12 mouse cellular contexts compared by ENCODE assay signal in the genomic region with DNA sequence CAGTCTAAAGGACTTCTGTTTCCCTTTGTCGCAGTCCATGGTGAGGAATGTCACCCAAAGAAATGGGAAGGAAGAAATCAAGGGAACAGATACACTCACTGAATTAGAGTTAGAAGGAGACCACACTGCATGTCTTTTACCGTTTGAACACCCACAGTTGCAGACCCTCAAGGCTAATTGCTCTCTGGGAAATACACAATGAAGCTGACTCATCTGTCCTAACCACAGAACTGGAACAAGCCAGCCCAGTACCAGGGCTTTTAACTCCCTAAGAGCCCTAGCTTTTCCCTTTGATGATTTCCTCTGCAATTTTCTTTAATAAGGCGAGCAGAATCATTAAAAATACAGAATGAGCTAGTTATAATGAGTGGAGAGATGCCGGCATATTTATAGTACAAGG. TPM values are rescaled to one million over a fixed set of nuclear protein-coding genes. Genes with fewer than 3 reads are reported as not detected.
DNase-seq lines count a peak whose midpoint lies in the region; ATAC-seq lines count a peak whose summit lies in the region.
"Had no signal": no experiment of that assay in that cellular context is flagged by ENCODE, and none has a peak within 500 bp of the region (broad histone marks: within the 10 kb centered on the region; RNA-seq: fewer than 3 reads in every experiment).

No protein-coding gene starts in this region.

- peak; percentile 81 for ATAC-seq in neural tube, embryonic 13.5 days (ENCODE audit: low read depth)
- peak; percentile 70 for ATAC-seq in hindbrain, embryonic 14.5 days (ENCODE audit: low FRiP score)
- ATAC-seq: intestine, embryonic 15.5 days had no signal

- intact Hi-C loops in heart, postnatal 25 days (cut with DNase I), result no loop called here

- H3K27me3 ChIP-seq in neural tube, embryonic 13.5 days, result no peaks in the 10 kb centered on the region
- H3K27me3 ChIP-seq in hindbrain, embryonic 14.5 days (ENCODE audit: control insufficient read depth, insufficient read depth, low read length), result no peaks in the 10 kb centered on the region
- no peaks in the 10 kb centered on the region for H3K27me3 ChIP-seq in heart, embryonic 10.5 days (ENCODE audit: insufficient read depth, poor library complexity, severe bottlenecking)
- H3K27me3 ChIP-seq: intestine, embryonic 15.5 days; limb, embryonic 15.5 days had no signal

- DNase-seq in embryo, embryonic 11 days, result peak; percentile 12
- DNase-seq in embryo, embryonic 9.5 days (ENCODE audit: extremely low spot score), result no peak
- no peak for DNase-seq in neural tube, embryonic 10.5 days (ENCODE audit: extremely low spot score, low spot score)
- no peak for DNase-seq in hindbrain, embryonic 14.5 days (ENCODE audit: low spot score)
- no peak for DNase-seq in heart, embryonic 10.5 days (ENCODE audit: low spot score)
- DNase-seq in heart, postnatal 25 days (ENCODE audit: low spot score), result no peak
- DNase-seq in spleen, postnatal 4 days (ENCODE audit: low spot score in 2 of 2), result no peak
- DNase-seq: gastrocnemius, postnatal 36 days had no signal

- H3K4me3 ChIP-seq in neural tube, embryonic 13.5 days, result no peak overlapping the region
- H3K4me3 ChIP-seq in hindbrain, embryonic 14.5 days (replicated peaks; ENCODE audit: low read length), result no peak overlapping the region
- H3K4me3 ChIP-seq in heart, embryonic 10.5 days, result no peak overlapping the region
- H3K4me3 ChIP-seq: intestine, embryonic 15.5 days; limb, embryonic 15.5 days had no signal

- H3K9ac ChIP-seq in neural tube, embryonic 13.5 days, result no peak overlapping the region
- no peak overlapping the region for H3K9ac ChIP-seq in hindbrain, embryonic 14.5 days
- H3K9ac ChIP-seq: intestine, embryonic 15.5 days; limb, embryonic 15.5 days had no signal

- no peak overlapping the region for H3K4me2 ChIP-seq in neural tube, embryonic 13.5 days
- no peak overlapping the region for H3K4me2 ChIP-seq in hindbrain, embryonic 14.5 days (replicated peaks)
- H3K4me2 ChIP-seq: intestine, embryonic 15.5 days; limb, embryonic 15.5 days had no signal

- 0 out of 2 replicates have a peak, but pooled peaks cover 4% of the 10 kb centered on the region for H3K4me1 ChIP-seq in neural tube, embryonic 13.5 days (replicated peaks)
- no peaks in the 10 kb centered on the region; the same call in 1 of the 2 replicates for H3K4me1 ChIP-seq in hindbrain, embryonic 14.5 days (replicated peaks; ENCODE audit: control insufficient read depth, insufficient read depth, low read length)
- H3K4me1 ChIP-seq in heart, embryonic 10.5 days, result peaks cover 4% of the 10 kb centered on the region
- H3K4me1 ChIP-seq: intestine, embryonic 15.5 days; limb, embryonic 15.5 days had no signal

- H3K36me3 ChIP-seq in neural tube, embryonic 13.5 days, result no peaks in the 10 kb centered on the region
- peaks cover 2% of the 10 kb centered on the region; the same call in 1 of the 2 replicates for H3K36me3 ChIP-seq in hindbrain, embryonic 14.5 days (replicated peaks; ENCODE audit: control insufficient read depth, insufficient read depth)
- H3K36me3 ChIP-seq in heart, embryonic 10.5 days, result no peaks in the 10 kb centered on the region
- H3K36me3 ChIP-seq: intestine, embryonic 15.5 days; limb, embryonic 15.5 days had no signal

- H3K9me3 ChIP-seq in neural tube, embryonic 13.5 days, result no peaks in the 10 kb centered on the region
- H3K9me3 ChIP-seq in hindbrain, embryonic 14.5 days (ENCODE audit: control insufficient read depth, low read length), result no peaks in the 10 kb centered on the region
- no peaks in the 10 kb centered on the region for H3K9me3 ChIP-seq in heart, embryonic 10.5 days
- H3K9me3 ChIP-seq: intestine, embryonic 15.5 days; limb, embryonic 15.5 days had no signal

- peak overlapping the region; percentile 68 for H3K27ac ChIP-seq in neural tube, embryonic 13.5 days (replicated peaks)
- no peak overlapping the region; the same call in 1 of the 2 replicates for H3K27ac ChIP-seq in hindbrain, embryonic 14.5 days
- no peak overlapping the region for H3K27ac ChIP-seq in heart, embryonic 10.5 days
- H3K27ac ChIP-seq: intestine, embryonic 15.5 days; limb, embryonic 15.5 days; macrophage had no signal

- WGBS in neural tube, embryonic 13.5 days, result 44% methylated on average over 4 of the region's 4 CpGs
- WGBS in hindbrain, embryonic 14.5 days, result 49% methylated on average over 4 of the region's 4 CpGs
- WGBS in heart, embryonic 10.5 days, result 70% methylated on average over 4 of the region's 4 CpGs

RNA-seq across cellular contexts. Expression of gene Gpr161, which starts 48.9 kb away (rescaled TPM):
- polyA plus RNA-seq in neural tube, embryonic 13.5 days (2015; fragmentation: Nextera tagmentation; extraction: Ambion mirVana), result 2.9 TPM in 2 replicates
- polyA plus RNA-seq in hindbrain, embryonic 14.5 days (2014; fragmentation: Nextera tagmentation; extraction: Ambion mirVana), result 3.6 and 4.6 TPM in 2 replicates
- polyA plus RNA-seq in heart, embryonic 10.5 days (2016; fragmentation: Nextera tagmentation; extraction: Ambion mirVana), result 0.67 and 1.2 TPM in 2 replicates
- 1 to 10 TPM; 1.2 to 2.2 TPM for total RNA-seq in heart, postnatal 25 days (2021)
- polyA plus RNA-seq: macrophage had no signal
